Mouse (Mus musculus) intestine, embryonic 16.5 days (tissue): Measurements from ENCODE around the gene Padi4. TPM values are rescaled to one million over a fixed set of nuclear protein-coding genes. Genes with fewer than 3 reads are reported as not detected.

Source experiments
- ATAC-seq: fragments of 200-750 bp; cut with Nextera tagmentation; 2 replicates; pipeline ENCODE4 v1.8.0; 2017; ENCODE audit warnings: moderate TSS enrichment, moderate library complexity
- H3K27ac ChIP-seq: fragments of 300-500 bp; sonication (generic); 2 replicates; pipeline ENCODE4 v1.5.1; 2014; ENCODE audit warnings: mild to moderate bottlenecking, low read length
- H3K27me3 ChIP-seq: fragments of 300-500 bp; sonication (generic); replicated peaks from 2 replicates; pipeline ENCODE4 v1.6.1; 2014; ENCODE audit warnings: low read length, control low read depth, mixed read lengths; ENCODE audit not compliant: control insufficient read depth, insufficient read depth
- H3K36me3 ChIP-seq: fragments of 300-500 bp; sonication (generic); 2 replicates; pipeline ENCODE4 v1.6.1; 2014; ENCODE audit warnings: low read length, control low read depth; ENCODE audit not compliant: control insufficient read depth, insufficient read depth
- H3K4me1 ChIP-seq: fragments of 300-500 bp; sonication (generic); 2 replicates; pipeline ENCODE4 v1.6.1; 2014; ENCODE audit warnings: low read length, control low read depth, mixed read lengths; ENCODE audit not compliant: control insufficient read depth, insufficient read depth
- H3K4me2 ChIP-seq: fragments of 300-500 bp; sonication (generic); 2 replicates; pipeline ENCODE4 v1.6.1; 2014; ENCODE audit warnings: low read depth, low read length, control low read depth
- H3K4me3 ChIP-seq: fragments of 300-500 bp; sonication (generic); 2 replicates; pipeline ENCODE4 v1.5.1; 2014; ENCODE audit warnings: mild to moderate bottlenecking, low read length
- H3K9ac ChIP-seq: fragments of 300-500 bp; sonication (generic); 2 replicates; pipeline ENCODE4 v1.6.1; 2014; ENCODE audit warnings: low read depth, low read length
- H3K9me3 ChIP-seq: fragments of 300-500 bp; sonication (generic); 2 replicates; pipeline ENCODE4 v1.6.1; 2016; ENCODE audit warnings: low read length, control low read depth; ENCODE audit not compliant: control insufficient read depth
- WGBS: fragments of 180-500 bp; shearing (Covaris S2); extraction: QIAGEN DNeasy Blood & Tissue Kit; methylation state at CpG from one replicate; pipeline ENCODE4 v1.1.7; 2014; 5-methylcytosine and 5-hydroxymethylcytosine counted together
- polyA plus RNA-seq: library from polyadenylated mRNA; unstranded; fragments of >200 nt; fragmentation: Nextera tagmentation; extraction: Ambion mirVana; gene quantifications from 2 replicates; pipeline ENCODE4 v1.2.1, GENCODE M21; 2015

Gene Padi4
- polyA plus RNA-seq, 1 experiment from 2014 or later = 4.4 TPM

DNA sequence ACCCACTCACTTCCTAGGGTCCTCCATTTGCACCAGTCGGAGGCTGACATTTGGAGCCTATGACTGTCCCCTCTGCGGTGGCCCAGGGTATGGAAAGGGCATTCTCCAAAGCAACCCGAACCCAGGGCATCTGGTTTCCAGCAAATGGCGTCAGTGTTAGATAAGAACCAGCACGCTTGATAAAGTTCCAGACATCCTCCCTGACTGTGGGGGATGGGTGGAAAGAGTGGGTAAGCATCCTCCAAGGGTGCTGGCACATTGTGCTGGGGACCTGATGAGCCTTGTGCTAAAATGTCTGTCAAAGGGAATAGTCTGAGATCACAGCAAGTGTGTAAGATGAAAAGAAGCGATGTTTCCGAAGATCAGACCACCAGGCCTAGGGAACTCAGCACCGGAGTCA, 38.2 kb upstream of the Padi4 start:
- H3K36me3 ChIP-seq = no peaks in the 10 kb centered on the region
- no peaks in the 10 kb centered on the region for H3K9me3 ChIP-seq
- no peaks in the 10 kb centered on the region for H3K27me3 ChIP-seq
- 52% methylated on average over 8 of the region's 8 CpGs for WGBS
- H3K4me2 ChIP-seq = no peak overlapping the region
- no peak overlapping the region for H3K4me3 ChIP-seq
- H3K27ac ChIP-seq = no peak overlapping the region
- peaks cover 32% of the 10 kb centered on the region for H3K4me1 ChIP-seq
- ATAC-seq = no peak
- H3K9ac ChIP-seq = no peak overlapping the region

DNA sequence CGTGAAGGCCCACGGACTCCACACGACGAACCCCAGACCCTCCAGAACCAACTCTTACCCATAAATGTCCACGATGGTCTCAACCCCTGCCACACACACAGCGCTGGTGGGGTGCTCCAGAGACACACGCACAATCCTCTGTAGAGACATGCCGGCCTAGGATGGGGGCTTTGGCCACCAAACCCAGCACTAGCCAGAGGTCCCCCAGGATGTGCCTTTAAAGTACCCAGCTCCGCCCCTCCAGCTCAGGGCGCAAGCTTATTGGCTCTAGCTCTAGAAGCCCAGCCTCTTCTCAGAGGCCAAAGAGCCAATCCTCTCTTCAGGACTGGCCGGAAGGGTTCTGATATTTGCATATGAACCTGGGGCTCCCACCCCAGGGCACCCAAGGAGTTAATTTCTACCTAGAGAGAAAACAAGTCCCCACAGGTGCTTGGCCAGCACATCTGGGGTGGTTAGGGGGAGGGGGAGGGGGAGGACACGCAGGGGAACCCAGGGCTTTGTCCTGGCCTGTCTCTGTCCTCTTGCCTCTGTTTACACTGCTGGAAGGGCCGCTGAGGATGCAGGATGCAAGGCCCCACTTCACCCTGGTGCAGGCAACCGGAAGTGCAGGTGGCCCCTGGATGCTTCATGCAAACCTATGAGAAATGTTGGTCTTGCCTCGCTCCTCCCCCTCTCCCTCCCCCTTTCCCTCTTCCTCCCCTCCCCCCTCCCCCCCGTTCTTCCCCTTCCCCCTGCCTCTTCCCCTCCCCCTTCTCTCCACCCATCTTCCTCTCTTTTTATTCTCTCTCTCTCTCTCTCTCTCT, 36.6 kb upstream of the Padi4 start, which contains the start of gene Padi3:
Gene Padi3, minus strand, starts transcription at position 191 of the 803 bp plus-strand sequence.
- peaks cover 23% of the 10 kb centered on the region for H3K4me1 ChIP-seq
- no peak for ATAC-seq
- H3K4me2 ChIP-seq = no peak within 1 kb of the TSS
- WGBS = 69% methylated on average over 16 of the region's 16 CpGs
- no peak within 1 kb of the TSS for H3K4me3 ChIP-seq
- H3K27me3 ChIP-seq = no peaks in the 10 kb centered on the region
- H3K9ac ChIP-seq = no peak within 1 kb of the TSS
- no peak within 1 kb of the TSS for H3K27ac ChIP-seq
- no peaks in the 10 kb centered on the region for H3K9me3 ChIP-seq
- no peaks in the 10 kb centered on the region for H3K36me3 ChIP-seq

DNA sequence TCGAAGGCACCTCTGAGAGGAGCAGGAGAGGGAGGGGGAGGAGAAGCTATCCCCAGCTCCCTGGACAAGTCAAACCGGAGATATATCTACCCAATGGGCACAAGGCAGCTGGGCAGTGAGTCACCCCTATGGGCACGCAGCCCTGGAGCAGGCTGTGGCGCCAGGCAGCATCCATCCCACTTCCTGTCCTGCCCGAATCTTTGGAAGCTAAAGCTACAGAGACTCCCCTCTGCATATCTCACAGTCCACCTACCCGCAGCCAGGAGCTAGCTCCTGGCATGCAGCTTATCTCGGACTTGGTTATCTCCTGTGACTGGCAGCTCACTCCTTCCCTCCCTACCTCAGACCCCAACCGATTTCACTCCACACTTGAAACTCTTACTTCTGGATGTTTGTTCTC, 35.1 kb upstream of the Padi4 start:
- Histone ChIP-seq H3K4me2 (no peak overlapping the region), H3K9ac (no peak overlapping the region), H3K9me3 (no peaks in the 10 kb centered on the region), H3K4me1 (peaks cover 10% of the 10 kb centered on the region), H3K27ac (no peak overlapping the region), H3K27me3 (no peaks in the 10 kb centered on the region), H3K36me3 (no peaks in the 10 kb centered on the region), H3K4me3 (no peak overlapping the region)
- ATAC-seq = no peak
- WGBS = 65% methylated on average over 8 of the region's 8 CpGs

DNA sequence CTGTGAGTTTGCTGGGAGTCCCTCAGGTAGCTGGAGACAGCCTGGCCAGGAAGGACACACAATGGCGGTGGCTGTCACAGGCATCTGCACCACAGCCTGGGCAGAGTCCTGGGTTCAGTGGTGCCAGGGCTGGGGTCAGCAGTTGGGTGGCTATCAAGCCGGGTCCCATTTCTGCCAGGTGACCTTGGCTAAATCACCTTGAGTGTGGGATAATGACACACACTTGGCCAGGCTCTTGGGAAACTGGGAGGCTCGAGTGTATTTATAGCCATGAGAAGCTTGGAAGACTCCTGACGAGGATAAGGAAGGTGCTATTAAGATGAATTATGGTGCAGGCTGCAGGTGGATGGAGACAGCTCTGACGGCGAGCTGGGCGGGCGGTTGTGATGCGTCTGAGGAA, 30.6 kb upstream of the Padi4 start:
- Histone ChIP-seq H3K36me3 (no peaks in the 10 kb centered on the region), H3K27me3 (no peaks in the 10 kb centered on the region), H3K9me3 (no peaks in the 10 kb centered on the region), H3K4me1 (no peaks in the 10 kb centered on the region), H3K4me3 (no peak overlapping the region), H3K9ac (no peak overlapping the region), H3K27ac (no peak overlapping the region), H3K4me2 (no peak overlapping the region)
- no peak for ATAC-seq
- WGBS = 75% methylated on average over 9 of the region's 9 CpGs

DNA sequence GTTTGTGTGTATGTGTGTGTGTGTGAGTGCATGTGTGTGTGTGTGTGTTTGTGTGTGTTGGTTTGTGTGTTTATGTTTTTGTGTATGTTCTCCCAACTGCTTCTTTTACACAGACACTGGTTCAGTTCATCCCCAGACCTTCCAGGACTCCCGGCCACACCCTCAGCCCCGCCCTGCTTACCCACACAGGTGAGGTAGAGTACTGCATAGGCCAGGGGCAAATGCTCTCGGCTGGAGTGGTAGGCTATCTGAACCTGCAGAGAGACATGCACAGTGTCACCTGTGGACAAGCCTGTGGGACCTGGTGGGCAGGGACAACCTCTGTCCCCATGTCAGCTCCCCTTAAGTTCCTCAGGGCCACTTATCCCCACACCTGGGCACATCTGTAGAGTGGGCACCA, 27.3 kb upstream of the Padi4 start:
- H3K9ac ChIP-seq = no peak overlapping the region
- H3K27ac ChIP-seq = no peak overlapping the region
- 58% methylated on average over 3 of the region's 3 CpGs for WGBS
- no peak overlapping the region for H3K4me2 ChIP-seq
- peak; percentile 75; the same call in 1 of the 2 replicates for ATAC-seq
- no peaks in the 10 kb centered on the region for H3K27me3 ChIP-seq
- no peaks in the 10 kb centered on the region for H3K4me1 ChIP-seq
- H3K36me3 ChIP-seq = no peaks in the 10 kb centered on the region
- no peak overlapping the region for H3K4me3 ChIP-seq
- H3K9me3 ChIP-seq = no peaks in the 10 kb centered on the region

DNA sequence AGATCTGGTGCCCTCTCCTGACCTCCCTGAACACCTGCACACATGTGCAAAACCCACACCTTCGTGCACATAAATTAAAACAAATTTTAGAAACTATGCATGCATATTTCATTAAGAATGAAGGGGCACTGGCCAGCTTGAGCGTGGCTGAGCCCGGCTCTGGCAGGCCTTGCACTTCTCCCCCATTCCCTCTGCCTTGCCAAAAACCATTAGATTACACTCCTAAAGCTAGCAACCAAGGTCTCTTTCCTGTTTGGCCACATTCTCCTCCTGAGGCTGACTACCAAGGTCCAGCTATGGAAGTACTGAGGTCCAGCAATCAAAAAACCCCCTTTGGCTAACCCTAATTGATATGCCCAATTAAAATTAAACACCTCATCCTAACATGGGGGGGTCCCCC, 22.8 kb upstream of the Padi4 start:
- no peak for ATAC-seq
- no peak overlapping the region for H3K4me2 ChIP-seq
- H3K9me3 ChIP-seq = no peaks in the 10 kb centered on the region
- WGBS = 84% methylated on average over 3 of the region's 3 CpGs
- no peak overlapping the region for H3K9ac ChIP-seq
- H3K4me1 ChIP-seq = no peaks in the 10 kb centered on the region
- no peaks in the 10 kb centered on the region for H3K27me3 ChIP-seq
- no peaks in the 10 kb centered on the region for H3K36me3 ChIP-seq
- H3K4me3 ChIP-seq = no peak overlapping the region
- H3K27ac ChIP-seq = no peak overlapping the region

DNA sequence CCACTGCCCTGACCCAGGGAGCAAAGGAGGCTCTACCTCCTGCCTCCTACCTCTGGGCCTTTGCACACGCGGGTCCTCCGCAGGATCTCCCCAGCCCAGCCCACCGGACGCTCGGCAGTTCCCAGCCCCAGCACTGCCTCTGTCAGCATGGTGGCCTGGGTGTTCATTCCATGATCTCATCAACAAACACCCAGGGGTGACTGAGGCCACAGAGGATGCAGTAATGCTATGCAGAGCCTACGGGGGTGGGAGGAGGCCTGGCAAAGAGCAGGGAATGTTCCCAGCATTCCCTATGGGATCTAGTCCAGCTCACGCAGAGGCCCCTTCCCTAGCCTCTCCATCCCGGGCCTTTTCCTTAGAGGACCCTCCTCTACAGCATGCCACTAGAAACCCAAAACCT, 20.6 kb upstream of the Padi4 start:
- ATAC-seq = no peak
- H3K36me3 ChIP-seq = no peaks in the 10 kb centered on the region
- no peak overlapping the region for H3K4me3 ChIP-seq
- no peaks in the 10 kb centered on the region for H3K9me3 ChIP-seq
- H3K4me2 ChIP-seq = no peak overlapping the region
- no peaks in the 10 kb centered on the region for H3K27me3 ChIP-seq
- 82% methylated on average over 9 of the region's 9 CpGs for WGBS
- peaks cover 7% of the 10 kb centered on the region; the same call in 1 of the 2 replicates for H3K4me1 ChIP-seq
- no peak overlapping the region for H3K9ac ChIP-seq
- no peak overlapping the region for H3K27ac ChIP-seq

DNA sequence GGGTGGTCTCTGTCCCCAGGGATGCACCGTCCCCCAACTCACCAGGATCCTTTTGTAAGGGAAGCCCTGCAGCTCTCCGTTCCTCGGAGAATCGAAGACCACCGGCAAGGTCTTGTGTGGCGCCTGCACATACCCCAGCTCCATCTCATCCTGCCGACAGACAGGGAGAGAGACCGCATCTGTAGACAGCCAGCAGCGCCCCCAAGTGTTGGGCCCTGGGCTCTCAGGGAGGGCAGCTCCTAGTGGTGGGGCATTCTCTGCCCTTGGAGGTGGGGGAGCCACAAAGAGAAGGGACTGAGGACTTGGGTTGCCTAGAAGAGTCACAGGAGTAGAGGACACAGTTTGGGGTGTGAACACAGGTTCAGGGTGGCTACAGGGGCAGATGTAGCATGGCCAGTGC, 19.8 kb upstream of the Padi4 start:
- Histone ChIP-seq H3K4me1 (peaks cover 8% of the 10 kb centered on the region; the same call in 1 of the 2 replicates), H3K9ac (no peak overlapping the region), H3K4me2 (no peak overlapping the region), H3K9me3 (no peaks in the 10 kb centered on the region), H3K27ac (no peak overlapping the region), H3K4me3 (no peak overlapping the region), H3K27me3 (no peaks in the 10 kb centered on the region), H3K36me3 (no peaks in the 10 kb centered on the region)
- ATAC-seq = no peak
- 69% methylated on average over 9 of the region's 9 CpGs for WGBS

DNA sequence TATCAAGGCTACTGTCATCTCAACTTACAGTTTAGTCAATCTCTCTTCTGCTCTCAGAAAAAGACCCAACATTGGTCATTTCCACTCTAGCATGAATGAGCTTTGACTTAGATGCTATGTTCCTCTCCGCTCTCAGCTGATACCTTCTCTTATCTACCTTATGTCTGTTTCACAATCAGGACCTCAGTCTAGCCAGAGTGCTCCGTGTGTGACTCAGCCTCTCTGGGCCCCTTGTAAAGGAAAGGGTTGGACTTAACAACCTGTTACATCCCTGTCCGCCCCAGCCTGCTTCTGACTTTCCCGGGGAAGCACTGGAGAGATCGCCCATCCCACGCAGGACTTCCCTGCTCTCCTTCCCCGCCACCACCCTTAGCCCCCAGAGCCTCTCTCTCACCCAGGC, 18.5 kb upstream of the Padi4 start:
- no peaks in the 10 kb centered on the region for H3K27me3 ChIP-seq
- no peak overlapping the region for H3K4me2 ChIP-seq
- no peak overlapping the region for H3K9ac ChIP-seq
- H3K4me3 ChIP-seq = no peak overlapping the region
- peak; percentile 82 for ATAC-seq
- H3K27ac ChIP-seq = no peak overlapping the region
- H3K9me3 ChIP-seq = no peaks in the 10 kb centered on the region
- WGBS = 64% methylated on average over 7 of the region's 7 CpGs
- peaks cover 8% of the 10 kb centered on the region; the same call in 1 of the 2 replicates for H3K4me1 ChIP-seq
- no peaks in the 10 kb centered on the region for H3K36me3 ChIP-seq

DNA sequence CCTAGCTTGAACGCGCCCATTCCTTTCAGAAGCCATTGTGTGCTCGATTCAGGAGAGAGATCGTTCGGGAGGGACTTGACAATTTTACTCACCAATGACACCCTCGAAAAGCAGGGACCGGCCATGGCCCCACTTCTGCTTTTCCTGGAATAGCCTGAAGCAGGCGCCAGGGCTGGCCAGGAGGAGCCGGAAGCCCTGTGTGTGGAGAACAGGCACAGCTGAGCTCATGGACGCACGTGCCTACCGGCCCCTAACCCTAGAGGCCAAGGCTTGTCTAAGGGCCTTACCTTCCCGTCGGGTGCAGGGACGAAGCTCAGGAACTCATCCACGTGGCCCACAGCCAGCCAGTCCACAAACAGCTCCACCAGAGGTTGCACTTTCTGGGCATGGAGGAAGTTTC, 17.0 kb upstream of the Padi4 start:
- H3K27ac ChIP-seq = no peak overlapping the region
- no peak overlapping the region for H3K4me2 ChIP-seq
- ATAC-seq = no peak
- H3K9me3 ChIP-seq = no peaks in the 10 kb centered on the region
- no peaks in the 10 kb centered on the region for H3K36me3 ChIP-seq
- H3K9ac ChIP-seq = no peak overlapping the region
- peaks cover 8% of the 10 kb centered on the region; the same call in 1 of the 2 replicates for H3K4me1 ChIP-seq
- WGBS = 84% methylated on average over 16 of the region's 16 CpGs
- H3K27me3 ChIP-seq = no peaks in the 10 kb centered on the region
- no peak overlapping the region for H3K4me3 ChIP-seq
